Mouse (Mus musculus) cerebellum, postnatal 4 days (tissue): ENCODE data around the gene Srek1ip1.

ENCODE experiments used
- DNase-seq, 2 experiments: peaks; one replicate each; pipeline ENCODE4 v3.0.0; 2022; ENCODE audit warnings: low spot score in 2 of 2, mixed read lengths in 1 of 2

Srek1ip1 gene

DNA sequence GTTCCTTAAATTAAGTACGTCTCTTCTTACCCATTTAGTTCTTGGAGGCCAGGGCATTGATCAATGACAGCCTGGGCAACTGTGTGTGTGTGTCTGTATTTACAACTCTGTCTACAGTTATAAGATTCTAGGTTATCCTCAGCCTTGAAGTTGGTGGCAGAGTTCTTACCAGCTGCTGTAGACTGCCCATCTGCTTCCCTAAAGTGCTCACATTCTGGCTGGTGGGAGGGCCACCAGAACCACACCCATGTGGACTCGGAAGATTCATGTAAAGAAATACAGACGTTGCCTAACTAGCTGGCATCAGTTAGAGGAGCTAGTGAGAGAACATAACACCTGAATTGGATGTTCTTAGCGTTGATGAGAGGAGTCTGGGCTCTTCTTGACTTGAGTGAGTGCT is 49.7 kb downstream of the Srek1ip1 start:
- no peak for DNase-seq

GRCm38 (mm10) chr13:104843295-104844089 is 51.2 kb downstream of the Srek1ip1 start:
- DNase-seq: no peak

- DNase-seq: no peak
These were observed 61.4 kb downstream of the Srek1ip1 start for GRCm38 (mm10) chr13:104853645-104854044.

DNA sequence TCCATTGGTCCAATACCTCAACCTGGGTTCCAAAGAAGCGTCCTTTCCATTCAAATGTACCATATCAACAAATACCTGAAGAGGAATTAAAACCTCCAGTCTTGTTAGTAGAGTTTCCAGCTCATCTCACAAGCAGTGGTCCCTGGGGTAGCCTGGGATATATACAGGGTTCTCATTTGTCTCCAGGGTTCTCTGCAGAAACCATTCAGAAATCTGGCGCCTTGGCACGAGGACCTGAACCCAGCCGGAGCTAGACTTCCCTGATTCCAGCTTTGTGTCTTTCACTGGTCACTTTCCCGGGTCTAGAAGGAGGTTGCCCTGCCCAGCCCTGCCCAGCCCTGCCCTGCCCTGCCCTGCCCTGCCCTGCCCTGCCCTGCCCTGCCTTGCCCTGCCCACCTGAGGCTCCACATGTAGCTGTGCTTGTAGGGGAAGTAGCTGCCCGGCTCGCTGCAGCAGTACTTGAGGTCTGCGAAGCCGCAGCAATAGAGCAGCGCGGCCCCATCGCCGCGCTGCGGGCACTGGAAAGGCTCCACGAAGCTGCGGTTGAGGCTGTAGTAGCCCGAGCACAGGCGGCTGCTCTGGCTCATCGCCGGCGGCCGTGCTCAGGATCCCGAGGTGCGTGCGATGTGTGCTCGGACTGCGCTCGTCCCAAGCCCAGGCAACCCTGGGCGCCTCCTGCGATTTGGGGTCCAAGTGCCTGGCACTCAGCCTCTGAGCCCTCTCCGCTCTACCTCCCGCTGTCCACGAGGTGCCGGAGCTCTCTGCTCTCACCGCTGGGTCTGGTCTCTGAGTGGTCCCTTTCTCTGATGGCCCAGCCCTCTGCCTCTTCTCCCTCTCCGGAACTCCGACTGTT is 71.1 kb downstream of the Srek1ip1 start, which contains the start of gene Shisal2b:
TSS of gene Shisal2b (minus strand) at position 767 of the 853 bp plus-strand sequence.
- peak; percentile 28 to 53 for DNase-seq

GRCm38 (mm10) chr13:104866726-104867125 is 74.4 kb downstream of the Srek1ip1 start:
- no peak for DNase-seq

DNA sequence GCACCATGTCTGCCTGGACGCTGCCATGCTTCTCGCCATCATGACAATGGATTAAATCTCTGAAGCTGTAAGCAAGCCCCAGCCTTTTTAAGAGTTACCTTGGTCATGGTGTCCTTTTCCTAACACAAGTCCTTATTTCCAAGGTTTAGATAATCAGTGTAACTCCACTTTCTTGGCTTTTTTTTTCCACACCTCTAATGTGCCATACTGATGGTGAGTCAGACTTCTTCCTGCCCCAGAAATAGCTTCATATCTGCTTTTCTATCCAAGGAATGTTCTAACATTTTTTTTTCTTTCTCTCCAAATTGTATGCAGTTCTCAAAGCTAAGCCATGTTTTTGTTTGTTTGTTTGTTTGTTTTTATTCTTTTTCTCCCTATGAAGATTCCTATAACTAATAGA is 77.6 kb downstream of the Srek1ip1 start:
- DNase-seq: no peak

DNA sequence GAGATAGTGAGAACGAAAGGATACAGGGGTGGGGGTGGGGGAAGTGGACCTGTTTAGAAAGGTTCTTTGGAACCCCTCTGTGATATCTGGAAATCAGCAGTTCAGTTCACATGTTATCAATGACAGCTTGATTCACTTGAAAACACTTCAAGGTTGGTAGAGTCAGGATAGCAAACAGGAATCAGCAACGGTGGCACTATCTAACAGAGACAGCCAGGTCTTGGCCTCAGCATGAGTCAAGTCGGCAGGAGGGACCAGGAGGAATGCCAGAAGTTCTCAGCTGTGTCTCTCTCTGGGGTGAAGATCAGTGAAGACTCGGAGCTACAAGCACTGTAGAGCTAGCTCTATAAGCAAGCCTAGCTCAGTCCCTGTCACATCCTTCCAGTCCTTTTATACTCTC is 86.2 kb downstream of the Srek1ip1 start:
- DNase-seq: no peak

GRCm38 (mm10) chr13:104883566-104884249 is 91.4 kb downstream of the Srek1ip1 start:
- no peak for DNase-seq

DNA sequence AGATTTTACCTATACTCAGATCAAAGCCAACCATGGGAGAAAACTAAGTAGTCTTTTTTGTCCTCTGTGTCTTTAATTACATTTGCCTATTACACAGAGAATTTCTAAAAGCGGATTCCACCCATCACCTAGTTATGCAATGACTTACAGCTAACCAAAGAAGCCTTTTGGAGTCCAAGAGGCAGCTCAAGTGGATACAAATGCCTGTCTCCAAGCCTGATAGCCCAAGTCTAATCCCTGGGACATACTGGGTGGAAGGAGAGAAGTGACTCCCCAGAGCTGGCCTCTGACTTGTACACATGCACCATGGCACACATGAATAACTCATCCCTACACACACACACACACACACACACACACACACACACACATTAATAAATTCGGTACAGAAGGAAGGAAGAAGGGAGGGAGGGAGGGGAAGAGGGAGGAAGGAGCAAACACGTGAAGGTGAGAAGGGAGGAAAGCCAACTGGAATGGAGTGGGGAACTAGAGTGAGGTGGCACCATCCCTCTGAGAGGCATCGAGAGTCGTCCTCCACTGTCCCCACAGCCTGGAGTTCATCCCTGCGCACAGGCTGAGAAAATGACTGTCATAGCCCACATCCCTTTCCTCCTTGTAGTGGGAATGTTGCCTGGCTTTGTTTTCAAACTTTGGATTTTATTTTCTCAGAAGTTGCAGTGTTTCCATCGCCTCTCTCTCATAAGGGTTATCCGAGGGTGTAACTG is 94.2 kb downstream of the Srek1ip1 start:
- no peak for DNase-seq
